Mouse (Mus musculus) testis, adult 2 months (tissue): ENCODE data around the gene Tlx3. TPM values are rescaled to one million over a fixed set of nuclear protein-coding genes. Genes with fewer than 3 reads are reported as not detected.

Source experiments
- H3K27ac ChIP-seq: fragments of 200-500 bp; 2 replicates; pipeline ENCODE4 v1.5.1; 2012; ENCODE audit warnings: low read depth, low read length; ENCODE audit not compliant: control insufficient read depth, insufficient read depth
- H3K27me3 ChIP-seq: fragments of 200-500 bp; 2 replicates; pipeline ENCODE4 v1.6.1; 2012; ENCODE audit warnings: mild to moderate bottlenecking, low read length, moderate library complexity; ENCODE audit not compliant: control insufficient read depth, insufficient read depth
- H3K36me3 ChIP-seq: fragments of 200-500 bp; 2 replicates; pipeline ENCODE4 v1.6.1; 2012; ENCODE audit warnings: mild to moderate bottlenecking, low read length; ENCODE audit not compliant: control insufficient read depth, insufficient read depth
- H3K4me1 ChIP-seq: fragments of 200-500 bp; 2 replicates; pipeline ENCODE4 v1.6.1; 2012; ENCODE audit warnings: low read length; ENCODE audit not compliant: control insufficient read depth, insufficient read depth
- H3K4me3 ChIP-seq: fragments of 200-500 bp; 2 replicates; pipeline ENCODE4 v1.5.1; 2012; ENCODE audit warnings: low read depth, mild to moderate bottlenecking, low read length, moderate library complexity, mixed read lengths; ENCODE audit not compliant: control insufficient read depth
- CTCF ChIP-seq: fragments of 200-500 bp; IDR thresholded peaks from 2 replicates; pipeline ENCODE4 v1.5.1; 2012; ENCODE audit warnings: low read depth, mild to moderate bottlenecking, inconsistent platforms, low read length, moderate library complexity; ENCODE audit not compliant: control insufficient read depth, insufficient read depth, insufficient replicate concordance
- POLR2A ChIP-seq: fragments of 200-500 bp; IDR thresholded peaks from 2 replicates; pipeline ENCODE4 v1.6.1; 2012; ENCODE audit warnings: low read depth, mild to moderate bottlenecking, inconsistent platforms, low read length, moderate library complexity; ENCODE audit not compliant: control insufficient read depth
- polyA plus RNA-seq: library from polyadenylated mRNA; depleted of rRNA; stranded (reverse); fragments of >200 nt; gene quantifications from 2 replicates; pipeline ENCODE4 v1.2.3, GENCODE M21; 2012

Gene Tlx3
- polyA plus RNA-seq, 1 experiment: not detected

GRCm38 (mm10) chr11:33200764-33201625, 2.4 kb downstream of the Tlx3 start:
- peaks cover 17% of the 10 kb centered on the region for H3K4me1 ChIP-seq
- H3K4me3 ChIP-seq: no peak overlapping the region
- H3K27ac ChIP-seq: no peak overlapping the region
- H3K27me3 ChIP-seq: peaks cover 13% of the 10 kb centered on the region
- TF ChIP-seq CTCF: no peak
- H3K36me3 ChIP-seq: no peaks in the 10 kb centered on the region

GRCm38 (mm10) chr11:33199906-33200763, 3.3 kb downstream of the Tlx3 start:
- H3K27ac ChIP-seq: no peak overlapping the region
- no peaks in the 10 kb centered on the region for H3K36me3 ChIP-seq
- peaks cover 17% of the 10 kb centered on the region for H3K4me1 ChIP-seq
- H3K4me3 ChIP-seq: no peak overlapping the region
- H3K27me3 ChIP-seq: peaks cover 15% of the 10 kb centered on the region
- TF ChIP-seq POLR2A: no peak
- TF ChIP-seq CTCF: no peak

DNA sequence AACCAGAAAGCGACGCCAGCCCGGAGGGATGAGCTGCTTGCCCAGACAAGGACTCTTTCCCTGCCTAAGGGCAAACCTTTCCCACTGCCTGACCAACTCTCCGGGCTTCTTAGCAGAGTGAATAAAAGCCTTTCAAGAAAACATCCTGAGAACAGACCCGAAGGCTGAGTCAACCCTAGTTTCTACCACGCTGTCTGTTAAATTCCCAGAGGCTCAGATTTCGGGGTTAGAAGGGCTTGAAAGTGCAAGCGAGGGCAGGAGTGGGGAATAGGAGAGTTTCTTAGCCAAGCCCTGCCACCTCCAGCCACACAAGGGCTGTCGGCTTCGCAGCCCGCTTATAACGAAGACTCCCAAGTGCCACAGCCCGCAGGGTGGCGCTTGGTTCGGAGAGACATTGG, 4.3 kb downstream of the Tlx3 start:
- TF ChIP-seq CTCF (no peak), POLR2A (no peak)
- H3K4me1 ChIP-seq: peaks cover 17% of the 10 kb centered on the region
- no peaks in the 10 kb centered on the region for H3K36me3 ChIP-seq
- H3K27me3 ChIP-seq: peaks cover 15% of the 10 kb centered on the region
- no peak overlapping the region for H3K4me3 ChIP-seq
- no peak overlapping the region for H3K27ac ChIP-seq

GRCm38 (mm10) chr11:33198351-33199116, 4.9 kb downstream of the Tlx3 start:
- Histone ChIP-seq H3K27me3 (peaks cover 13% of the 10 kb centered on the region), H3K27ac (no peak overlapping the region), H3K4me3 (no peak overlapping the region), H3K36me3 (no peaks in the 10 kb centered on the region), H3K4me1 (peaks cover 12% of the 10 kb centered on the region)
- TF ChIP-seq CTCF (no peak), POLR2A (no peak)

- H3K36me3 ChIP-seq: no peaks in the 10 kb centered on the region
- no peak overlapping the region for H3K4me3 ChIP-seq
- TF ChIP-seq CTCF: no peak
- no peak for TF ChIP-seq POLR2A
- peaks cover 11% of the 10 kb centered on the region for H3K27me3 ChIP-seq
- H3K4me1 ChIP-seq: peaks cover 10% of the 10 kb centered on the region
- no peak overlapping the region for H3K27ac ChIP-seq
Measured at GRCm38 (mm10) chr11:33197673-33198072, 5.7 kb downstream of the Tlx3 start.

DNA sequence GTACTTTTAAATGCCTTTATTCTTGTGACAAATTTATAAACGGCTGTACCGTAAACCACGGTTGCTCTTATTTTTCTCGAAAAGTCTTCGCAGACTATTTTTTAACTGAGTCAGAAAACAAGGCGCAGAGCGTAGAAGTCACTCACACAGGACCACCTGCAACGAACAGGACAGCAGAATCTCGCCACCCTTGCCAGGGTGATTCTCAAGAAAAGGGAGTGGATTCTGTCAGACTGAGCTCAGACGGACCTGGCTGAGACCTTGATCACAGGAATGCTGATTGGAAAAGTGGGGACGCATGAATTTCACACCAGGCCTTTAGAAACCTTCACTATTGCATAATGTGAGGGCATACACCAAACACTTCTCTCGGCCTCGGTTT, 6.3 kb downstream of the Tlx3 start:
- Histone ChIP-seq H3K4me3 (no peak overlapping the region), H3K4me1 (peaks cover 10% of the 10 kb centered on the region), H3K27ac (no peak overlapping the region), H3K27me3 (peaks cover 11% of the 10 kb centered on the region), H3K36me3 (no peaks in the 10 kb centered on the region)
- TF ChIP-seq POLR2A: no peak
- no peak for TF ChIP-seq CTCF

DNA sequence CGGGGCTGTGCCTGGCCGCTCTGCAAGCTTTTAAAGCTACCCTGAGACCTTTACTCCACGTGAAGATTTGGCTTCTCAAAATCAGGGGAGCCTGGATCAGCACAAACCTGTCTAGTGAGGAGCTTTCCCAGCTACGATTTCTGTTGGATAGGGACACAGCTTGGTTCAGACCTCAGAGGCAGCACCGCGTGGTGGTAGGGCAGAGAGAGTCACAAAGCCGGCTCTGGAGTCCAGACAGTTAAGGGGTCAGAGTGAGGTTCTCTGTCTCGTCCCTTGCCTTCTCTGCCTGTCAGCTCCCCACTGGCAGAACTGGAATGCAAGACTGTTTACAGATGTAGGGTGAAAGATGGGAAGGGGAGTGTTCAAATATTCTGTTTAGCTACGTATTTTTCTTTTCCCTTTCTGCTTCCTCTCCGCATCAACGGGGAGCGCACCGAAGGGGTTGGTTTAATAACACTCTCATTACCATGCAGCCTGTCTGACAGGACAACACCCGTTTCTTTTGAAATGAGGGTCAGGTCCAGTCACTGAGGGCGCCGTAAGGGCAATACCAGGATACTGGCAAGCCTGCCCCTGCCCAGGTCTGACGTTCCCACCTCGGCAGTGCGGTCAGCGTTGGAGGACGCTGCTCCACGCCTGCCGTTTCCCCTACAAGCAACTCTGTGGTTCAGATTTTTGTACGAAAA, 6.8 kb downstream of the Tlx3 start:
- no peak overlapping the region for H3K27ac ChIP-seq
- TF ChIP-seq POLR2A (no peak), CTCF (no peak)

More for the DNA sequence above, 6.8 kb downstream of the Tlx3 start:
- H3K4me3 ChIP-seq: no peak overlapping the region
- peaks cover 10% of the 10 kb centered on the region for H3K4me1 ChIP-seq
- no peaks in the 10 kb centered on the region for H3K36me3 ChIP-seq
- peaks cover 11% of the 10 kb centered on the region for H3K27me3 ChIP-seq
